Mouse (Mus musculus) ovary, postnatal 10 days (tissue): ENCODE results near the gene Snx30.
A peak's percentile ranks its signal among the peaks of the same experiment; 100 is the strongest.

Experiments
- DNase-seq: peaks from one replicate; pipeline ENCODE4 v3.0.0; 2022; ENCODE audit warnings: low spot score

Gene Snx30

DNA sequence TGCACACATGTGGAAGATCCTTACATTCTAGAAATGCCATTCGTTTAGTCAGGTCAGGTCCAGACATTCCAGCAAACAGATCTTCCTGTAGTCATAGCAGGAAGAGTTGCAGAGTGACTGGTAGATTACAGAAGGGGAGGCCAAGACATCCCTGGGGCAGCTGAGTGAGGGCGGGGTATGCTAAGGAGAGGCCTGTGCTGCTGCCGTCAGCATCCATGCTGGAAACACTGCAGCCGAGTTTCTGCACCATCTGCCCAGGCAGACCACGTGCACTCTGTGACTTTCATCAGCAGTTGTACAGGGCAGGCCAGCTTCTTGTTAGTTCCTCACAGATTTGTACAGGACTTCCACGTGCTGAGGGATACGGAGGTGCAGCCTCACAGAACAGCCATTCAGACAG, 17.8 kb downstream of the Snx30 start:
- no peak for DNase-seq

DNA sequence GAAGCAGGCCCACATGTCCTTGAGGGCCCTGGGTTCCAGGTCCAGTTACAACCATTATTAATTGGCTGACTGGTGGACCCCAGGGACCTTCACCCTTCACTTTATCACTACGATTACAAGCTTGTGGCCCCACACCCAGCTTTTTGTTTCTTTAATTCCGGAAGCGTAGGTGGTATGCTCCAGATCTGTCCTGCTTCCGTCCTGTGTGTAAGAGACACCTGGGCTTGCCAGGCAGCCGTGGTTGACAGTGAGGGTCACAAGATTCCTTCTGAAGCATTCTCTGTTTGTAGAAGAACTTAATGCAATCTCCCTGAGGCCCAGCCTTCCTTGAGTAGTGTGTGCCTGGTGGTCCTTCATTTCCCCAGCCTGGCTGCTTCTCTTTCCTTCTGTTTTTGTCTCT, 19.2 kb downstream of the Snx30 start:
- no peak for DNase-seq

DNA sequence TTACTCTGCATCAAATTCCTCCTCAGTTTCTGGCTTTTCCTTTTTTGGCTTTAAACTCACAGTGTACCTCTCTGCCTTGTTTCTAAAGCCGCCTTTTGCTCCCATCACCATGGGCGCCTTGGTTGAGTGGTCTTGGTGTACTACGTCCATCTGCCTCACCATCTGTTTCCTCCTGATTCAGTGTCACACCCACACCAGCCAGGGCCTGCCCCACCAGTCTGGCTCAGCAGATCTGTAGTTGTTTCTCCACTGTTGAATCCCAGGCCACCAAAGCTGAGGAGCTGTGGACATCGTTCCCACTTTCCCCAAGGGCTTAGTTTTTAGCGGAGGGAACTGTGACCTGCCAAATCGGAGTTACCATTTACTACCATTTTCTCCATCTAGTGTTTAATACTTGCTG, 20.0 kb downstream of the Snx30 start:
- DNase-seq: no peak

DNA sequence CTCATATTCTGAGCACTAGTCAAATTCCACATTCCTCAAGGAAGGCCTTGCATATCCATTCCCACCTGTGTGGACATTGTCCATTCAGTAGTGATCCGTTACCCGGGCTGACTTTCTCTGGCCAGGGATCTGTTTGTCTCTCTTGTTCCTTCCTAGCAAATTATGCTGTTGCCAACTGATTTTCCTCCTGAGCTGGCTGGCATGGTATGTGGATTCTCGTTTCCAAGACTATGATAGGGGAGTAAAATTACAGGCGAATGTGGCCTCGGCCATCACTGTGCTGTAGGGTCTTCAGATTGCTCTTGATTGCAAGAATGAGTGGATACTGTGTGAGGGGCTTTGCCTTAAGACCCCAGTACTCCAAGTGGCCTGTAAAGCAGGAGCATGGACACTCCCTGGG, 20.7 kb downstream of the Snx30 start:
- DNase-seq: no peak

DNA sequence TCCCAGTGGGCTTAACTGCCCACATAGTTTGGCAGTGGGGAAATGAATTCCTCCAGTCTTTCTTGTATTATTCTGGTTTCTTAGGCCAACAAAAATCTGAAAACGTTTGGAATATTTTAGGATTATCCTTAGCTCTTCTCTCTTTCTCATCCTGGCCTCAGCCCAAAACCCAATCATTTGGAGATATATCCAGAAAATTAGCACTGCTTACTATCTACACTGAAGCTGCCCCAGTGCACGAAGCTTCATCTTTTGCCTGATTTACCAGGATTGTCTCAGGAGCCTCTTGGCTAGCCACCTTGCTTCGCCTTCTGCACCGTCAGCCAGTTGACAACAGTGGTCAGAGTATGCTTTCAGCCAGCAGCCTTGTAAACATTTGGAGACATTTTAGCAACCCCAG, 23.4 kb downstream of the Snx30 start:
- DNase-seq: no peak

- no peak for DNase-seq
Measured at GRCm38 (mm10) chr4:59831038-59831437, 25.4 kb downstream of the Snx30 start.

DNA sequence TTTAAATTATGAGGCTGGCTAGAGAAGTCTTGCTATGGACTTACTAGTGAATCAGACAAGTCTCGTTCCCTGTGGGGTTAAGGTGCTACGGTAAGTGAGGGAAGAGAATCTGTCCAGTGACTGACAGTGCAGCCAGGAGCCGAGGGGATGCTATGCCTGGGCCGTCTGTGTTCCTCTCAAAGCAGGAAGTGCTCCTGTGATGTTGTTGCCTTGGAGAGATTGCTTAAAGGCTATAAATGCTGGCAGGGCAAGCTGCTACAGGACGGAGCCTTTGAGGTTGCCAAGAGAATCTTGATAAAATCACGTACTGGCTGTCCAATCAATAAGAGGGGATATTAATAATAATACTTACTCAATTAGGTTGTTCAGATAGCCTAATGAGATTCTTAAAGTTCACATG, 27.2 kb downstream of the Snx30 start:
- DNase-seq: no peak

DNA sequence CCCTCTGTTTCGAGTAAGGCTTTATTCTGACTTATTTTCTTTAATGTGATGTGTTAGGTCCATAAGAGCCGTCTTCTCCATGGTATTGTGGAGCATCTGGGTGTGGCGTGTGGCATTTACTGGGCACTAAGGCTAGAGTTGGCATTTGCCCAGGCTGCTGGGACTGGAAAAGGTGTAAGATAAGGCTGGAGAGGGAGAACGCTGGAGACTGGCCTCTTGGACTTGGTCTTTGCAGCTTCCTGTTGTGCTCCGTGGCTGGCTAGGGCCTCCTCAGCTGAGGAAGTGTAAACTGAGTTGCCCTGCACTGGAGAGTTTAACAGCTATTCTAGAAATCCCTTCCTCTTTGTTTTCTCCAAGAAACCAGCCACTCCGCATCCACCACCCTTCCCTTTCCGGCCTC, 32.0 kb downstream of the Snx30 start:
- no peak for DNase-seq

- DNase-seq: no peak
Measured at GRCm38 (mm10) chr4:59844460-59845244, 39.0 kb downstream of the Snx30 start.

DNA sequence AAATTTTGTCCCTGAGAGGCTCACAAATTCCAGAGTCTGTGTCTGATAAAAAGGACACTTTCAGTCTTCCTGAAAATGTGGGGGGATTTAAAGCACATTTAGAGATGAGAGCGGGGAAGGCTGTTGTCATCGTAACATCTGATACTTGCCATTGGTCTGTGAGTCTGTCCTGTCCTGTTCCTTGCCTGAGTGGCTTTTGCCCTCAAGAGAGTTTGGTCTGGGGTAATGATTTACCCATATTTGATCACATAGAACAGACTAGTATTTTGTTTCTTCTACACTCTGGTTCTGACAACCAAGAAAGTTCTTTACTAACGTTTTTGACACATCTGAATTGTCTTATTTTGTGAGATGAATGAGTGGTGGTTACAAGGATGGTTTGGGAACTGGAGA, 39.6 kb downstream of the Snx30 start:
- no peak for DNase-seq

DNA sequence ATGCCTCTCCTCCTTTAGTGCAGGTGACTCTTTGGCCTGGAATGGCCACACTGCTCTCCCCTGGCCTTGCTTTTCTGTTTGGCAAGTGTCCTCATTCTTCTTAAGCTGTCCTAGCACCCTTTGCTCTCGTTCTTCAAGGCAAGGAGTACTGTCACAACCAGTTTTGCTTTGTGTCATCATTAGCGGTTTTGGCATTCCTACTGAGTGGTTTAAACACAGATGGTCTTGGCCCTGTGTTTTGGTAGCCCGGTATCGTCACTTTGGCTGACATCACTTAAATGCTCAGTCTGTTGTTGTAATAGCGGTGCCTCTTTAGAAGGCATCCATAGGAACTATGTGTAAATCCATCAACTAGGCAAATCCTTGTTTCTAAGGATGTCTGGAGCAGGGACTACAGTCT, 41.8 kb downstream of the Snx30 start:
- no peak for DNase-seq

- peak; percentile 45 for DNase-seq
Measured at GRCm38 (mm10) chr4:59850181-59850580, 44.5 kb downstream of the Snx30 start.

DNA sequence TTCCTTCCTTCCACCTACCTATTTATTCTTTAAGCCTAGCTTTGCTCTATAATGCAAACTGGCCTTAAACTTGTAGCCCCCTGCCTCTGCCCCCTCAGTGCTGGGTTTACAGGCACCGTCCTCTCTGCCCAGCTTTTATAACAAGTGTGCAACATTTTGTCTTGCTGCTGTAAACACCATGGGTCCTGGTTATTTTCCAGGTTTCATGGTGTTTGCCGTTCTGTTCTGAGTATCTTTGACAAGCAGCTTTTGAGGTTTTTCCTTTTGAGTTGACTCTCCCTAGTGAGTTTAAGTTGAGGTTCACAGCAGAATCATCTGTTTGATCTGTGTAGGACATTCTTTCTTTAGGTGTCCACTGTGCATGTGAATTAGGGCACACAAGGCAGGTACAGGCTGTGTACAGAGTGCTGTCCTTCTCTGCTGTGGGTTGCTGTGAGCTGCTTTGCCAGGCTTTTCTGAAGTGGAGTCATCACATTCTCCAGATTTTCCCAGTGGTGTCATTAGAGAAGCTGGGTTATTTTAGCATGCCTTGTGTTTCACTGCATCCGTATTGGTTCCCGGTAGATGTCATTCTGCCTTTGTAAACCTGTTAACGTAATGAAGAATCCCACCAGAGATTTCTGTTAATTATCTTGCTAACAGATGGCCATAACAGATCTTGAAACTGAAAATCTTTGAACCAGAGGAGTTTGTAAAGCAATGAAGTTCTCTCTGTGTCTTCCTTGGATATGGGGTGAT, 45.4 kb downstream of the Snx30 start:
- no peak for DNase-seq

DNA sequence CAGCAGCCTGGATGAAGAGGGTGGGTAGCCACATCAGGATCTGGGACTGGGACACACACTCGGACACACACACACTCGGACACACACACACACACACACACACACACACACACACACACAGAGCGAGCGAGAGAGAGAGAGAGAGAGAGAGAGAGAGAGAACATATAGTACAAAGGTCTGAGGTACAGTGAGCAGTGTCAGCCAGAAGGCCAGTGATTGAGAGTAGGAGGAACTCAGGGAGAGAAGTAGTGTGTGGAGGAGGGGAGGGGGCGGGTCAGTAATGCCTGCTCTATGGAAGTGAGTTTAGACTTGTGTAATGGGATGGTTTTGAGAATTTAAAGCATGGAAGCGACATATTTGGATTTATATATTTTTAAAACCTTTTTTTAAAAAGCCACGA, 47.5 kb downstream of the Snx30 start:
- no peak for DNase-seq

- DNase-seq: no peak
Measured at GRCm38 (mm10) chr4:59859693-59860425, 54.2 kb downstream of the Snx30 start.

- no peak for DNase-seq
Measured at GRCm38 (mm10) chr4:59860431-59860830, 54.8 kb downstream of the Snx30 start.

DNA sequence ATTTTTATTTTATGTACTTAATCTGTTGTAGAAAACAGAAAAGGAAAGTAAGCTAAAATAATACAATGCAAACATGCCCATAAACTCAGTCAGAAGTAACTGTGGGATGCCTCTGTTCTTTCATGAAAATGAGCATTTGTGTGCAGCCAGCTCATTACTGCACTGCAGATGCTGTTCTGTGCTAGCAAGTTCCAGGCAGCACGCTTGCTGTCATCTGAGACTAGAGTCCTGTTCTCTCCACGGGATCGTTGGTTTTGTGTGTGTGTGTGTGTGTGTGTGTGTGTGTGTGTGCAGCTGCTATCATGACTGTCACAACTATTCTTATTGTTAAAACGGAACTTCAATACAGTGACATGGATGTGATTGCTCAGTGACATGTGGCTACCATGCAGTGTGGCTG, 56.2 kb downstream of the Snx30 start:
- DNase-seq: no peak

- DNase-seq: no peak
Measured at GRCm38 (mm10) chr4:59862335-59862734, 56.7 kb downstream of the Snx30 start.

GRCm38 (mm10) chr4:59863869-59864268, 58.2 kb downstream of the Snx30 start:
- DNase-seq: no peak

GRCm38 (mm10) chr4:59868086-59868485, 62.4 kb downstream of the Snx30 start:
- no peak for DNase-seq

- no peak for DNase-seq
Measured at GRCm38 (mm10) chr4:59869488-59870057, 63.9 kb downstream of the Snx30 start.

- DNase-seq: no peak
Measured at GRCm38 (mm10) chr4:59870433-59870832, 64.8 kb downstream of the Snx30 start.
